38 mouse cellular contexts compared by ENCODE assay signal in the genomic region with DNA sequence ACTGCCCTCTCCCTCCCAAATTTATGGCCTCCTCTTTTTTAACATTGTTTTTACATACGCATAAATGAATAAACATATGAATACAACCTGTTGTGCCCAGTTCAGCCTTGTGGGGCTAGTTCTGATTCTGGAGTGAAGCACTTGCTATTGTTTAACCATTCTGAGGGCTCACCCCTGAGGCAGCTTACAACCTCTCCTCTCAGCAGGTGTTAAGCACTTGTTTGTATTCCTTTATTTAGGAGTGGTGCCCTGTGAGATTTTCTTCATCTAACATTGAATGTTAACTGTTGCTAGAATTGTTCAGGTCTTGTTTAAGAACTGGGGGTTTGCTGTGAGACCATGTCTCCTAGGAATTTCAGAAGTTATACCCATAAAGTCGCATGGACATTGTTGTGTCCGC. TPM values are rescaled to one million over a fixed set of nuclear protein-coding genes. Genes with fewer than 3 reads are reported as not detected.
"Had no signal": no experiment of that assay in that cellular context is flagged by ENCODE, and none has a peak within 500 bp of the region (broad histone marks: within the 10 kb centered on the region; RNA-seq: fewer than 3 reads in every experiment).

No protein-coding gene starts in this region.

- H3K4me2 ChIP-seq: heart, embryonic 11.5 days; heart, embryonic 12.5 days; heart, embryonic 13.5 days; heart, embryonic 15.5 days; hindbrain, embryonic 12.5 days; hindbrain, embryonic 13.5 days; hindbrain, embryonic 14.5 days; hindbrain, embryonic 15.5 days; intestine, embryonic 15.5 days; kidney, embryonic 15.5 days had no signal

- H3K9me3 ChIP-seq: heart, embryonic 15.5 days; hindbrain, embryonic 10.5 days; hindbrain, embryonic 12.5 days; hindbrain, embryonic 13.5 days; hindbrain, embryonic 15.5 days; intestine, embryonic 15.5 days; kidney, embryonic 15.5 days had no signal

- H3K27me3 ChIP-seq: heart, embryonic 12.5 days; heart, embryonic 13.5 days; heart, embryonic 15.5 days; hindbrain, embryonic 12.5 days; hindbrain, embryonic 13.5 days; hindbrain, embryonic 15.5 days; intestine, embryonic 15.5 days; kidney, embryonic 15.5 days had no signal

- H3K4me3 ChIP-seq: heart, embryonic 12.5 days; heart, embryonic 13.5 days; heart, embryonic 15.5 days; hindbrain, embryonic 10.5 days; hindbrain, embryonic 12.5 days; hindbrain, embryonic 13.5 days; hindbrain, embryonic 15.5 days; intestine, embryonic 15.5 days; kidney, embryonic 15.5 days; layer of hippocampus, adult 2 months; left cerebral cortex, adult 2 months had no signal

- H3K27ac ChIP-seq: heart, embryonic 13.5 days; heart, embryonic 15.5 days; hindbrain, embryonic 10.5 days; hindbrain, embryonic 12.5 days; hindbrain, embryonic 13.5 days; hindbrain, embryonic 14.5 days; hindbrain, embryonic 15.5 days; hindbrain, postnatal 0 days; intestine, embryonic 15.5 days; kidney, embryonic 15.5 days; kidney, postnatal 0 days; layer of hippocampus, adult 2 months; left cerebral cortex, adult 2 months had no signal

- DNase-seq: heart, postnatal 10 days; heart, postnatal 14 days; heart, postnatal 36 days; heart, postnatal 4 days; kidney, adult 11 months; kidney, adult 18-20 months; kidney, adult 2 months; kidney, adult 8-10 months; kidney, adult 9 months; kidney, postnatal 10 days; kidney, postnatal 14 days; kidney, postnatal 25 days; kidney, postnatal 36 days; kidney, postnatal 4 days; layer of hippocampus, adult 9-11 months; layer of hippocampus, postnatal 36 days had no signal

- ATAC-seq: hindbrain, embryonic 16.5 days; hindbrain, postnatal 0 days; inflammation-experienced regulatory T-cells, adult 6 months; intestine, embryonic 15.5 days; intestine, embryonic 16.5 days; intestine, postnatal 0 days had no signal

- H3K36me3 ChIP-seq: heart, embryonic 12.5 days; heart, embryonic 13.5 days; heart, embryonic 15.5 days; hindbrain, embryonic 10.5 days; hindbrain, embryonic 12.5 days; hindbrain, embryonic 13.5 days; hindbrain, embryonic 15.5 days; intestine, embryonic 15.5 days; kidney, embryonic 15.5 days had no signal

- H3K9ac ChIP-seq: heart, embryonic 12.5 days; heart, embryonic 13.5 days; heart, embryonic 15.5 days; hindbrain, embryonic 12.5 days; hindbrain, embryonic 13.5 days; hindbrain, embryonic 14.5 days; hindbrain, embryonic 15.5 days; intestine, embryonic 15.5 days; kidney, embryonic 15.5 days had no signal

- H3K4me1 ChIP-seq: heart, embryonic 12.5 days; heart, embryonic 13.5 days; heart, embryonic 15.5 days; hindbrain, embryonic 10.5 days; hindbrain, embryonic 12.5 days; hindbrain, embryonic 13.5 days; hindbrain, embryonic 15.5 days; intestine, embryonic 15.5 days; kidney, embryonic 15.5 days had no signal

RNA-seq across cellular contexts. Expression of gene Slc4a10, which starts 28.1 kb away (rescaled TPM):
- total RNA-seq: heart, postnatal 10 days; heart, postnatal 14 days; heart, postnatal 25 days; heart, postnatal 36 days; hematopoietic stem cell, adult 5-6 weeks had no signal
- polyA plus RNA-seq: heart, postnatal 0 days had no signal
